Mouse (Mus musculus) cerebellum, adult 2 months (tissue): ENCODE results near the gene Mpzl2. TPM values are rescaled to one million over a fixed set of nuclear protein-coding genes. Genes with fewer than 3 reads are reported as not detected.
A peak's percentile ranks its signal among the peaks of the same experiment; 100 is the strongest.

ENCODE experiments used
- DNase-seq, 2 experiments: peaks; one replicate each; pipeline ENCODE4 v3.0.0; 2021
- H3K27ac ChIP-seq: fragments of 200-500 bp; 2 replicates; pipeline ENCODE4 v1.5.1; 2012; ENCODE audit warnings: low read length, control low read depth, inconsistent platforms; ENCODE audit not compliant: insufficient read depth
- H3K27me3 ChIP-seq: fragments of 200-500 bp; 2 replicates; pipeline ENCODE4 v1.6.1; 2012; ENCODE audit warnings: inconsistent platforms, mild to moderate bottlenecking, low read length, moderate library complexity; ENCODE audit not compliant: control insufficient read depth, insufficient read depth
- H3K4me1 ChIP-seq: fragments of 200-500 bp; 2 replicates; pipeline ENCODE4 v1.6.1; 2011; ENCODE audit warnings: low read length; ENCODE audit not compliant: control insufficient read depth, insufficient read depth
- H3K4me3 ChIP-seq: fragments of 200-500 bp; replicated peaks from 2 replicates; pipeline ENCODE3; 2011; ENCODE audit warnings: mild to moderate bottlenecking, low read depth, low read length, control low read depth; ENCODE audit not compliant: insufficient read depth
- CTCF ChIP-seq: fragments of 200-500 bp; IDR thresholded peaks from 2 replicates; pipeline ENCODE4 v1.5.1; 2011; ENCODE audit warnings: low read depth, mild to moderate bottlenecking, control low read depth, low read length, moderate library complexity, borderline replicate concordance; ENCODE audit not compliant: insufficient read depth
- POLR2A ChIP-seq: fragments of 200-500 bp; IDR thresholded peaks from 2 replicates; pipeline ENCODE4 v1.6.1; 2011; ENCODE audit warnings: low read length, control low read depth, borderline replicate concordance; ENCODE audit not compliant: insufficient read depth
- WGBS: fragments of 180-500 bp; shearing (Covaris S2); methylation state at CpG from one replicate; pipeline ENCODE4 v1.1.7; 2018; 5-methylcytosine and 5-hydroxymethylcytosine counted together
- polyA plus RNA-seq: library from polyadenylated mRNA; depleted of rRNA; stranded (reverse); fragments of >200 nt; gene quantifications from 2 replicates; pipeline ENCODE4 v1.2.3, GENCODE M21; 2012

Gene Mpzl2
- polyA plus RNA-seq, 1 experiment: 1.1 TPM

- no peaks in the 10 kb centered on the region for H3K27me3 ChIP-seq
- H3K4me1 ChIP-seq: no peaks in the 10 kb centered on the region
- WGBS: 82% methylated on average over 2 of the region's 2 CpGs
- H3K27ac ChIP-seq: no peak overlapping the region
- TF ChIP-seq POLR2A (no peak), CTCF (no peak)
- no peak for DNase-seq
- no peak overlapping the region for H3K4me3 ChIP-seq
Observed at GRCm38 (mm10) chr9:45050301-45050700, 10.7 kb downstream of the Mpzl2 start.

- Histone ChIP-seq H3K4me3 (peak within 1 kb of the TSS; percentile 93), H3K27ac (peak within 1 kb of the TSS; percentile 96), H3K27me3 (no peaks in the 10 kb centered on the region), H3K4me1 (peaks cover 6% of the 10 kb centered on the region; the same call in 1 of the 2 replicates)
- under 1% methylated on average over 33 of the region's 33 CpGs for WGBS
- DNase-seq: peak; percentile 89 to 90
- TF ChIP-seq CTCF: no peak
- TF ChIP-seq POLR2A: peak; percentile 41; the same call in 1 of the 2 replicates
Observed at GRCm38 (mm10) chr9:45055082-45055713, 15.6 kb downstream of the Mpzl2 start, which contains the start of gene Mpzl3. TSS of gene Mpzl3 (plus strand) at chr9:45055186.

- no peak for DNase-seq
- TF ChIP-seq POLR2A (no peak), CTCF (no peak)
- H3K4me1 ChIP-seq: peaks cover 9% of the 10 kb centered on the region; the same call in 1 of the 2 replicates
- 64% methylated on average over 5 of the region's 5 CpGs for WGBS
- H3K27me3 ChIP-seq: no peaks in the 10 kb centered on the region
- H3K27ac ChIP-seq: no peak overlapping the region
- H3K4me3 ChIP-seq: no peak overlapping the region
Observed at GRCm38 (mm10) chr9:45058304-45058940, 18.8 kb downstream of the Mpzl2 start.

- peak; percentile 46 to 60 for DNase-seq
- Histone ChIP-seq H3K4me1 (peaks cover 9% of the 10 kb centered on the region; the same call in 1 of the 2 replicates), H3K27me3 (no peaks in the 10 kb centered on the region), H3K4me3 (no peak overlapping the region), H3K27ac (peak overlapping the region; percentile 59)
- WGBS: 19% methylated on average over 7 of the region's 7 CpGs
- TF ChIP-seq POLR2A (no peak), CTCF (no peak)
Observed at GRCm38 (mm10) chr9:45060151-45060550, 20.6 kb downstream of the Mpzl2 start.

GRCm38 (mm10) chr9:45062677-45063076, 23.1 kb downstream of the Mpzl2 start:
- WGBS: 64% methylated on average over 3 of the region's 3 CpGs
- peaks cover 9% of the 10 kb centered on the region; the same call in 1 of the 2 replicates for H3K4me1 ChIP-seq
- DNase-seq: no peak
- no peak overlapping the region for H3K27ac ChIP-seq
- no peak for TF ChIP-seq POLR2A
- H3K4me3 ChIP-seq: no peak overlapping the region
- H3K27me3 ChIP-seq: no peaks in the 10 kb centered on the region

- 89% methylated on average over 6 of the region's 6 CpGs for WGBS
- H3K4me3 ChIP-seq: no peak overlapping the region
- H3K27me3 ChIP-seq: no peaks in the 10 kb centered on the region
- no peak for DNase-seq
- H3K4me1 ChIP-seq: peaks cover 9% of the 10 kb centered on the region; the same call in 1 of the 2 replicates
- H3K27ac ChIP-seq: no peak overlapping the region
- no peak for TF ChIP-seq CTCF
- TF ChIP-seq POLR2A: no peak
Observed at GRCm38 (mm10) chr9:45064421-45064820, 24.8 kb downstream of the Mpzl2 start.

- Histone ChIP-seq H3K27ac (no peak overlapping the region), H3K4me1 (no peaks in the 10 kb centered on the region), H3K4me3 (no peak overlapping the region), H3K27me3 (no peaks in the 10 kb centered on the region)
- DNase-seq: no peak
- 84% methylated on average over 4 of the region's 4 CpGs for WGBS
- TF ChIP-seq CTCF: no peak
- TF ChIP-seq POLR2A: no peak
Observed at GRCm38 (mm10) chr9:45066735-45067134, 27.1 kb downstream of the Mpzl2 start.

GRCm38 (mm10) chr9:45071800-45072199, 32.2 kb downstream of the Mpzl2 start:
- no peaks in the 10 kb centered on the region; the same call in 1 of the 2 replicates for H3K4me1 ChIP-seq
- no peak for DNase-seq
- H3K27me3 ChIP-seq: no peaks in the 10 kb centered on the region; the same call in 1 of the 2 replicates
- no peak overlapping the region for H3K27ac ChIP-seq
- H3K4me3 ChIP-seq: no peak overlapping the region
- WGBS: 59% methylated on average over 3 of the region's 3 CpGs
- TF ChIP-seq CTCF (no peak), POLR2A (no peak)
